Mouse (Mus musculus): ENCODE data around the gene Vmn1r90.
"Not testable (repeated sequence)": the region's sequence is repeated elsewhere in the genome, so short reads cannot be mapped to it uniquely, and the experiment has no call there.

The Vmn1r90 gene

DNA sequence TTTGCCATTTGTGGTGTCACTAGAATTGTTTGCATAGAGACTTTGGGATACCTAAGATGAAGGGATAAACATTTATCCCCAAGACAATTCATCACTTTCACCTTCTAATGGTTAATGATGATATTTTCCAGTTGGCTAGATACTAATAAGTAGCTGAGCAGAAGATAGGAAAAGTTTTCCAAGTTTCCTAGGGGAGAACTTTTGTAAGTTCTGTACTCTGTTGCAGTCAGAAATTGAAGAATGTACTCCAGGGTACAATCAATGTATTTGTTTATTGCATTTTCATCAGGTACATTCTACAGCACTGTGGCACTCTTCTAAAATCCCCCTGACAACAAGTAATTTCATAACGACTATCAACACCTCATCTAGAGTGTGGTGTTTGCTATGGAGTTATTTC, at the start of gene Vmn1r90:
Gene Vmn1r90, minus strand, starts transcription at position 101 of the 400 bp plus-strand sequence.
- DNase-seq (ENCODE audit: low read depth, low spot score): no peak

- not testable (repeated sequence) for DNase-seq (ENCODE audit: low read depth, low spot score)
These were observed 29.7 kb upstream of the Vmn1r90 start for GRCm38 (mm10) chr7:14593009-14593408.

GRCm38 (mm10) chr7:14552284-14552683, 11.0 kb downstream of the Vmn1r90 start:
- DNase-seq (ENCODE audit: low read depth, low spot score): no peak

DNA sequence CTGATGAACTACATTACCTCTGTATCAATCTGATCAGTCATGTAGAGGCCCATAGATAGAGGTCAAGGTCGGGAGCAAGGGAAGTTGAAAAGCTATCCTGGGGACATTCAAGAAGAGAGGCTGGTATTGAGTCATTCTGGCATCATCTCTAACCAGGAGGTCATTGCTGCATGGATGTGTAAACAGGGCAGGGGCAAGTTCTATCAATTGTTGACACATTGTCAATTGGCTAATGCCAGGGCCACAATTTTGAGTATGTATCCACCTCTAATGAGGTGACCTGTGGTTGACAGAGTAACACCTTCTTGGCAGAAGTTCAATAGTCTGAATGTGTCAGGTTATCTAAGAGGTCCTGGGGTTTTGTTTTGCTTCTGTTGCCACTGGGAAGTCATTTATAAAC, 38.0 kb downstream of the Vmn1r90 start:
- no peak for DNase-seq (ENCODE audit: low read depth, low spot score)

- DNase-seq (ENCODE audit: low read depth, low spot score): no peak
These were observed 40.7 kb downstream of the Vmn1r90 start for GRCm38 (mm10) chr7:14522636-14523035.

DNA sequence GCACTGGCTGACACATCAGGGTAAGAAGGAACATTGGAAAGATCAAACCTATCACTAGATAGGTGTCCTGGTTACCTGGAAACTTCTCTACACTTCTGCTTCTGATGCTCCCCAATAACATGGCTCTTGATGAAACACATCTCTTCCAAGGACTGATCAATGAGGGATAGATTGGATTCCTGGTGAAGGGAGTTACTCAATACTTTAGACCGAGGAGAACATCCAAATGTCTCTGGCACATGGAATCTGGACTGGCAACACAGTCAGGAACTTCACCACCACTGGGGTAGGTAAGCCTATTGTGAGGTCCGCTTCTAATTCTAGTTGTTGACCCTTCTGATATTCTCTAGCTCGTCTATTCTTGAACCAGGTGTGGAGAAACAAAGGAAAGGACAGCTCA, 45.0 kb downstream of the Vmn1r90 start:
- no peak for DNase-seq (ENCODE audit: low read depth, low spot score)

Data from WW6 (cell line).